Mouse (Mus musculus): ENCODE data around the gene Dapk3. TPM values are rescaled to one million over a fixed set of nuclear protein-coding genes. Genes with fewer than 3 reads are reported as not detected.
A peak's percentile ranks its signal among the peaks of the same experiment; 100 is the strongest.
"Not testable (repeated sequence)": the region's sequence is repeated elsewhere in the genome, so short reads cannot be mapped to it uniquely, and the experiment has no call there.

Gene Dapk3
- polyA plus RNA-seq, 1 experiment: 228 TPM

DNA sequence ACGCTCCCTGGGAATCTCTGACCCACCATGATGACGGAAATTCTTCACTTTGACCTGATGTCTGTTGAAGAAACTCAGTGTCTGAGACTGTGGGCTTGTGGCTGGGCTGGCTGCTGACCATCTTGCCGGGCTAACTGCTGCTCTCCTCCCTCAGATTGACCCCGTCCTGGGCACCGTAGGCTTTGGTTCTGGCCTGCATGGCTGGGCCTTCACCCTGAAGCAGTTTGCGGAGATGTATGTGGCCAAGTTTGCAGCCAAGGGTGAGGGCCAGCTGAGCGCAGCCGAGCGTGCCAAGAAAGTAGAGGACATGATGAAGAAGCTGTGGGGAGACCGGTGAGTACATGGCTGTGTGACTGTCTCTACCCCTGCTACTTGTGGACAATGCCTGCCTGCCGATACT, 3.9 kb upstream of the Dapk3 start:
- Histone ChIP-seq H3K4me1 (ENCODE audit: control insufficient read depth, insufficient read depth, insufficient read length, low read length) (peaks cover 22% of the 10 kb centered on the region), H3K27me3 (ENCODE audit: control insufficient read depth, insufficient read depth, low read length) (no peaks in the 10 kb centered on the region), H3K4me3 (ENCODE audit: low read depth, low read length) (no peak overlapping the region), H3K36me3 (ENCODE audit: control insufficient read depth, insufficient read depth, low read length) (peaks cover 52% of the 10 kb centered on the region), H3K27ac (ENCODE audit: insufficient read depth, low read depth, low read length) (no peak overlapping the region)
- WGBS: 88% methylated on average over 11 of the region's 11 CpGs
- TF ChIP-seq POLR2A (IDR thresholded peaks at IDR 0.05; ENCODE audit: low read depth, low read length) (no peak), CTCF (IDR thresholded peaks at IDR 0.05; ENCODE audit: extremely low read depth, insufficient read length, insufficient replicate concordance, low read depth, low read length) (no peak)

DNA sequence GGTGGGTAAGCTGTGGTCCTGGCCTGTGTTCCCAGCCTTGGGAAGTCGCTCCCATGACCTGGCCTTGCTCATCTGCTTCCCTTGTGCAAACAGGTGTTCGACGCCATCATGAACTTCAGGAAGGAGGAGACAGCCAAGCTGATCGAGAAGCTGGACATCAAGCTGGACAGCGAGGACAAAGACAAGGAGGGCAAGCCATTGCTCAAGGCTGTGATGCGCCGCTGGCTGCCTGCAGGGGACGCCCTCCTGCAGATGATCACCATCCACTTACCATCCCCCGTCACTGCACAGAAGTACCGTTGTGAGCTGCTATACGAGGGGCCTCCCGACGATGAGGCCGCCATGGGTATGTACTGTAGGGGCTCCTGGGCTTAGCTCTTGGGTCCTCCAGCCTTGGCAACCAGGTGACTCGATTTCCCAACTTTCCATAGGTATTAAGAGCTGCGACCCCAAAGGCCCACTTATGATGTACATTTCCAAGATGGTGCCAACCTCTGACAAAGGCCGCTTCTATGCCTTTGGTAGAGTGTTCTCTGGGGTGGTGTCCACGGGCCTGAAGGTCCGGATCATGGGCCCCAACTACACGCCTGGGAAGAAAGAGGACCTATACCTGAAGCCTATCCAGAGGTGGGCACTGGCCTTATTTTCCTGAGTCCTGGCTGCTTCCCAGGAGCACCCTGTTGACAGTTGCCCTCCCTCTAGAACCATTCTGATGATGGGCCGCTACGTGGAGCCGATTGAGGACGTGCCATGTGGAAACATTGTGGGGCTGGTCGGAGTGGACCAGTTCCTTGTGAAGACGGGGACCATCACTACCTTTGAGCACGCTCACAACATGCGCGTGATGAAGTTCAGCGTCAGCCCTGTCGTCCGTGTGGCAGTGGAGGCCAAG, 3.1 kb upstream of the Dapk3 start:
- Histone ChIP-seq H3K36me3 (ENCODE audit: control insufficient read depth, insufficient read depth, low read length) (peaks cover 56% of the 10 kb centered on the region), H3K27ac (ENCODE audit: insufficient read depth, low read depth, low read length) (no peak overlapping the region), H3K27me3 (ENCODE audit: control insufficient read depth, insufficient read depth, low read length) (no peaks in the 10 kb centered on the region), H3K4me3 (ENCODE audit: low read depth, low read length) (no peak overlapping the region), H3K4me1 (ENCODE audit: control insufficient read depth, insufficient read depth, insufficient read length, low read length) (peaks cover 20% of the 10 kb centered on the region)
- 86% methylated on average over 32 of the region's 32 CpGs for WGBS
- TF ChIP-seq CTCF (IDR thresholded peaks at IDR 0.05; ENCODE audit: extremely low read depth, insufficient read length, insufficient replicate concordance, low read depth, low read length) (peak; percentile 15; the same call in 1 of the 2 replicates), POLR2A (IDR thresholded peaks at IDR 0.05; ENCODE audit: low read depth, low read length) (0 out of 2 replicates have a peak, but pooled peaks have one; percentile 19)

DNA sequence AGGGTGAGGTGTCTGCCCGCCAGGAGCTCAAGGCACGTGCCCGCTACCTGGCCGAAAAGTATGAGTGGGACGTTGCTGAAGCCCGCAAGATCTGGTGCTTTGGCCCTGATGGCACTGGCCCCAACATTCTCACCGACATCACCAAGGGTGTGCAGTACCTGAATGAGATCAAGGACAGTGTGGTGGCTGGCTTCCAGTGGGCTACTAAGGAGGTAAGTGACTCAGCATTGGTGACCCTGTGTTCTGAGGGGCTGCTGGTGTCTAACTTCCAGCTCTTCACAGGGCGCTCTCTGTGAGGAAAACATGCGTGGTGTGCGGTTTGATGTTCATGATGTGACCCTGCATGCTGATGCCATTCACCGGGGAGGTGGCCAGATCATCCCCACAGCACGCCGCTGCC, 1.9 kb upstream of the Dapk3 start:
- H3K4me3 ChIP-seq (ENCODE audit: low read depth, low read length): no peak overlapping the region
- peaks cover 62% of the 10 kb centered on the region for H3K36me3 ChIP-seq (ENCODE audit: control insufficient read depth, insufficient read depth, low read length)
- H3K27ac ChIP-seq (ENCODE audit: insufficient read depth, low read depth, low read length): no peak overlapping the region
- TF ChIP-seq POLR2A (IDR thresholded peaks at IDR 0.05; ENCODE audit: low read depth, low read length) (no peak), CTCF (IDR thresholded peaks at IDR 0.05; ENCODE audit: extremely low read depth, insufficient read length, insufficient replicate concordance, low read depth, low read length) (no peak)
- peaks cover 13% of the 10 kb centered on the region for H3K4me1 ChIP-seq (ENCODE audit: control insufficient read depth, insufficient read depth, insufficient read length, low read length)
- 86% methylated on average over 13 of the region's 13 CpGs for WGBS
- no peaks in the 10 kb centered on the region for H3K27me3 ChIP-seq (ENCODE audit: control insufficient read depth, insufficient read depth, low read length)

DNA sequence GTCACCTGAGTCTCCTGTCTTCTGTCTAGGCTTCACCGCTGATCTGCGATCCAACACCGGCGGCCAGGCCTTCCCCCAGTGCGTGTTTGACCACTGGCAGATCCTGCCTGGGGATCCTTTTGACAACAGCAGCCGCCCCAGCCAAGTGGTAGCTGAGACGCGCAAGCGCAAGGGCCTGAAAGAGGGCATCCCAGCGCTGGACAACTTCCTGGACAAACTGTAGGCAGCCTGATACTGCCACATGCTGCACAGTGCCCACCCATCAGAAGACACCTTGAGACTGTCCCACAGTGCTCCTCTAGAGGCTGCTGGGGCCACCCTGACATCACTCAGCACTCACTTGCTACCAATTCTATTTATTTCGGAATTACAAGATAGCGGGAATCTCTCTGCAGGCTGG, 945 bp upstream of the Dapk3 start:
- H3K4me3 ChIP-seq (ENCODE audit: low read depth, low read length); H3K27me3 ChIP-seq (ENCODE audit: control insufficient read depth, insufficient read depth, low read length); H3K27ac ChIP-seq (ENCODE audit: insufficient read depth, low read depth, low read length): not testable (repeated sequence)
- Histone ChIP-seq H3K36me3 (ENCODE audit: control insufficient read depth, insufficient read depth, low read length) (peaks cover 62% of the 10 kb centered on the region), H3K4me1 (ENCODE audit: control insufficient read depth, insufficient read depth, insufficient read length, low read length) (peaks cover 13% of the 10 kb centered on the region)
- WGBS: 82% methylated on average over 12 of the region's 12 CpGs

DNA sequence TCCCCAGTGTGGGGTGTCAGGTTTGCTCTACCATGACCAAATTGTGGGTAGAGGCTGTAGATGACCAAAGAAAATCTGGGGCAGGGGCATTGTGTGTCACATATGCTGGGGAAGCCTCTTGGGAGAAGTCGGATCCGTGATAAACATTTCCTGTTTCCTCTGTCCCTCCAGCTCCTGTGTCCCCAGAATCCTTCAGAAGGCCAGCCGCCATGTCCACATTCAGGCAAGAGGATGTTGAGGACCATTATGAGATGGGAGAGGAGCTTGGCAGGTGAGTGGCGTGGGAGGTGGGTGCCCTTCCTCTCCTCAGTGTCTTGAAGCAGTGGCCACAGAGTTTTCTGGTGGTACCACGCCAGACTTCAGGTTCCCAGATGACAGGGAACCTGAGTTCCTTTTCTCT, 1.0 kb downstream of the Dapk3 start, which contains the start of gene 4930442H23Rik:
TSS of gene 4930442H23Rik (minus strand) at position 45 of the 400 bp plus-strand sequence.
- H3K4me1 ChIP-seq (ENCODE audit: control insufficient read depth, insufficient read depth, insufficient read length, low read length): peaks cover 7% of the 10 kb centered on the region
- TF ChIP-seq CTCF (IDR thresholded peaks at IDR 0.05; ENCODE audit: extremely low read depth, insufficient read length, insufficient replicate concordance, low read depth, low read length) (no peak), POLR2A (IDR thresholded peaks at IDR 0.05; ENCODE audit: low read depth, low read length) (no peak)
- H3K27me3 ChIP-seq (ENCODE audit: control insufficient read depth, insufficient read depth, low read length): no peaks in the 10 kb centered on the region
- peak within 1 kb of the TSS; percentile 80 for H3K4me3 ChIP-seq (ENCODE audit: low read depth, low read length)
- WGBS: 75% methylated on average over 5 of the region's 5 CpGs
- H3K36me3 ChIP-seq (ENCODE audit: control insufficient read depth, insufficient read depth, low read length): peaks cover 52% of the 10 kb centered on the region
- H3K27ac ChIP-seq (ENCODE audit: insufficient read depth, low read depth, low read length): peak within 1 kb of the TSS; percentile 83

DNA sequence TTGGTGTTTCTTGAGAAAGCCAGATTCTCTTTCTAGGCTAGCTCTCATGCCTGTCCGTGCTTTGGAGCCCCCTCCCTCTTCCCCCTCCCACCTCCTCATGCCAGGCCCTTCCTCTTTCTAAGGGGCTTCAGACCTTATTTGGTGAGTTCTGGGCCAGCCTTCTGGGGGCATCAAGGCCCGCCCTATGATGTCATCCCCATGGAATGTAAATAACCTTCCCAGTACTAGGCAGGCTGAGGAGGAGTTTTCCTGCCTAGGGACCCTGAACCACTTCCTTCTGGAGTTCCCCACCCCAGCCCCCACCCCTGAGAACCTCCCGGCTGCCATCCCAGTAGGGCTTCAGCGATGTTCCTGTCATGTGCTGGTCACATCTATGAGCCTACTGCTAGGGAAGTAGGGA, 2.0 kb downstream of the Dapk3 start:
- Histone ChIP-seq H3K4me1 (ENCODE audit: control insufficient read depth, insufficient read depth, insufficient read length, low read length) (peaks cover 5% of the 10 kb centered on the region; the same call in 1 of the 2 replicates), H3K36me3 (ENCODE audit: control insufficient read depth, insufficient read depth, low read length) (peaks cover 43% of the 10 kb centered on the region), H3K4me3 (ENCODE audit: low read depth, low read length) (no peak overlapping the region), H3K27me3 (ENCODE audit: control insufficient read depth, insufficient read depth, low read length) (no peaks in the 10 kb centered on the region), H3K27ac (ENCODE audit: insufficient read depth, low read depth, low read length) (peak overlapping the region; percentile 25; the same call in 1 of the 2 replicates)
- TF ChIP-seq POLR2A (IDR thresholded peaks at IDR 0.05; ENCODE audit: low read depth, low read length) (no peak), CTCF (IDR thresholded peaks at IDR 0.05; ENCODE audit: extremely low read depth, insufficient read length, insufficient replicate concordance, low read depth, low read length) (no peak)
- 68% methylated on average over 4 of the region's 4 CpGs for WGBS

DNA sequence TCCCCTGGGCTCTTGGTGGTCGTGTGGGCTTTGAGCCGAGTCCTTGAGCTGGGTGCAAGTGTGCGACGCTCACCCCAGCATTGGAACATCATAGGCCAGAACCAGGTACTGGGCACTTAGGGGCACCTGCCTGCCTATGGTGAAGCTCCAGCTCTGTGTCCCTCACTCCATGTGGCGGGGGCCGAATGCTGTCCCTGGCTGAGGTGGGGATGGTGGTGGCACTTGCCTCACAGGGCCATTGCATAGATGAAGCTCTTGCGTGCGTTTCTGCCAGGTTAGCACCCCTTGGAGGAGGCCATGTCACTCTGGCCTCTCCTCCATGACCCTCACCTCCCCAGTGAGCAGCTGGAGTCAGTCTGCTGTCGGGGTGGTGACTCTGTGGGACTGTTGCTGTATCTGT, 4.4 kb downstream of the Dapk3 start:
- no peak overlapping the region for H3K27ac ChIP-seq (ENCODE audit: insufficient read depth, low read depth, low read length)
- H3K4me1 ChIP-seq (ENCODE audit: control insufficient read depth, insufficient read depth, insufficient read length, low read length): peaks cover 8% of the 10 kb centered on the region; the same call in 1 of the 2 replicates
- H3K27me3 ChIP-seq (ENCODE audit: control insufficient read depth, insufficient read depth, low read length): no peaks in the 10 kb centered on the region
- peaks cover 28% of the 10 kb centered on the region for H3K36me3 ChIP-seq (ENCODE audit: control insufficient read depth, insufficient read depth, low read length)
- no peak for TF ChIP-seq POLR2A (IDR thresholded peaks at IDR 0.05; ENCODE audit: low read depth, low read length)
- no peak for TF ChIP-seq CTCF (IDR thresholded peaks at IDR 0.05; ENCODE audit: extremely low read depth, insufficient read length, insufficient replicate concordance, low read depth, low read length)
- WGBS: 94% methylated on average over 9 of the region's 9 CpGs
- H3K4me3 ChIP-seq (ENCODE audit: low read depth, low read length): no peak overlapping the region
